Mouse (Mus musculus): ENCODE measurements around the gene Rgl1.

Gene Rgl1

GRCm38 (mm10) chr1:152511237-152511636 is 254.9 kb downstream of the Rgl1 start:
- DNase-seq (ENCODE audit: low spot score) = peak; percentile 45

DNA sequence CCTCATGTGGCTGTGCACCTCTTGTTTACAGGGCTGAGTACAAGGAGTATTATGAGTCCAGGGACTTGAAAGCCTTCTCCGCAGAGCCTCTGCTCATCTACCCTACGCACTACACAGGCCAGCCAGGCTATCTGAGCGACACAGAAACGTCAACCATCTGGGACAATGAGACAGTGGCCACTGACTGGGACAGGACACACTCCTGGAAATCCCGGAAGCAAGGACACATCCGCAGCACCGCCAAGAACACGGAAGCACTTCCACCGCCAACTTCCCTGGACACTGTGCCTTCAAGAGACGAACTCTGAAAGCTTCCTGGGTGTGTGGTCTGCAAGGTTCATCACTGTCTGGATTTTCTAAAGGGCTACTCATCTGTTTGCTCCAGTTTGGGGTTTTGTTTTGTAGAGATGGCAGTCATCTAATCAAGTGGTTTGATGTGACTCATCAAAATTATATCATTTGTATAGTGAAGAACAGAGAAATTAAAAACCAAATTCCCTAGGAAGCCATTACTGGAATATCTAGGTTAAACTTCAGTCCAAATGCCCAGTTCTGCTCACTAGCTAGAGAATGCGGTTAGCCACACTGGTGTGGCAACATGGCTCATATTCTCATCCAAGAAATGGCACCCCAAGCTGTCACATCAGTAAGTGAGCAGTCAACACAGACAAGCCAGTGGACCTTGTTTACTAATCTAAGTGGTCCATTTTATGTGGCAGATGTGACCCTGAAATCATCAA is 257.5 kb downstream of the Rgl1 start:
- no peak for DNase-seq (ENCODE audit: low spot score)

- DNase-seq (ENCODE audit: low spot score) = no peak
These were observed 259.4 kb downstream of the Rgl1 start for GRCm38 (mm10) chr1:152506726-152507125.

DNA sequence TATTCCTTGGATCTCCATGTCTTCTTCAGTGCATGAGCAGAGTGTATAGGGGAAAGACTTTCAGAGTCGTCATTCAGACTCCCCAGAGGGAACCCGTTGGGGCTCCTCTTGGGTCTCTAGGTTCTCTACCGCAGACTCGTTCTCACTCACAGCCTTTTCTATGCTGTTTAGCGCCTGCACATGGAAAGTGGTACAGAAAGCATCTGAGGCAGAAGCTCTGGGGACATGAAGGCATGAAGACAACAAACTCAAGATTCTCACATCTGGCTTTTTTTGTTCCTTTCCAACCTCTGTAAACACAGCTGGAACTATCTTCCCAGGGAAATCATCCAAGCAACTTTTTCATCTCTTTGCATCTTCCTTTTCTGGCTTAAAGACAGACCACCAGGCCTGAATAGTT is 260.0 kb downstream of the Rgl1 start:
- DNase-seq (ENCODE audit: low spot score) = no peak

DNA sequence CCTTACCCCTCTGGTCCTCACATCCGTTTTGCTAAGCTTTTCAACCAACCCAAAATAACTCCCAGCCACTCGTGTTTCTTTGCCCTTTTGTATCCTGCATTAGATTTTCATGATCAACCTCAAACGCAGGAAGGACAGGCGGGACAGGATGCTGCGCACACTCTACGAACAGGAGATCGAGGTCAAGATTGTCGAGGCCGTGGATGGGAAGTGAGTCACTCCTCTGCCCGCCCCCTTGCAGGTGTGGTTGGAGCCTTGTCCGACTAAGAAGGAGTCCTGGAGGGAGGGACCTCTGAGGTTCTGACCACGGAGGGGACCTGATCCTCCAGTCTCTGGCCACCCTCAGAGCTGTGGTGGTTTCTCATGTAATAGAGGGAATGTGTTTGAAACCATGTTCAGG is 266.3 kb downstream of the Rgl1 start:
- no peak for DNase-seq (ENCODE audit: low spot score)

GRCm38 (mm10) chr1:152497581-152497980 is 268.6 kb downstream of the Rgl1 start:
- no peak for DNase-seq (ENCODE audit: low spot score)

GRCm38 (mm10) chr1:152496831-152497230 is 269.3 kb downstream of the Rgl1 start:
- DNase-seq (ENCODE audit: low spot score) = no peak

GRCm38 (mm10) chr1:152492258-152492657 is 273.9 kb downstream of the Rgl1 start:
- DNase-seq (ENCODE audit: low spot score) = no peak

DNA sequence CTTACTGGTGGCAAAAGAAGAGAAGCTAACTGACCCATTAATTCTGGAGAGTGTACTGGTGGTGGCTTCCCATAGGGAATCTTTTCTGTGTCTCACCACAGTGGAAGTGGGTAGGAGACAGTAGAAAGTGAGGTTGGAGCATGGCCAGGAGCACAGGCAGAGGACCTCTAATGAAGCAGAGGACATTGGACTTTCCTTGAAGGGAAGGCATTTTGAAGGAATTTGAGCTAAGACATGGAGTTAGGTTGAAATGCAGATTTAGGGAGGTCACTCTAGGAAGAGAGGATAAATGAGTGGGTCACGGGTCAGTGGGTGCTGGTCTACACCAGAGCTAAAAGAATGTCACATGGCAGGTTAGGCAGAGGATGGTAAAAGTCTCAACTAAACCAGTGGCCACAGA is 275.3 kb downstream of the Rgl1 start:
- DNase-seq (ENCODE audit: low spot score) = no peak

DNA sequence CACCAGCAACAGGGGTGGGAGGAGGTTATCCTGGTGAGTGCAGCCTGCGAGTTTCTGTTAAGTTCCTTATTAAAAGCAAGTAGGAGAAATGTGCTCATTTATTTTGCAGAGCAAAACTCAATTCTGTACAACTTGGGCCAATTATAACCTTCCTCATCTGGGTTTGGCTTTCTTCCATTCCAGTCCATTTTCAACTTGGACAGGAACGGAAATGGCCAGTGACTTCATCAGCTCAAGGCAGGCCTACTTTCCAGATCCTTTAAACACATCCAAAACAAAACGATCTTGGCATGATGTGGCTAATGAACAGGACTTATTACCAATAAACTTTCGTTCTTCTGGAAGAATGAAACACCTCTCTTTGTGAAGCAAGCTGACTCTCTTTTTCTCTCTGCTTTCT is 290.0 kb downstream of the Rgl1 start:
- DNase-seq (ENCODE audit: low spot score) = no peak

DNA sequence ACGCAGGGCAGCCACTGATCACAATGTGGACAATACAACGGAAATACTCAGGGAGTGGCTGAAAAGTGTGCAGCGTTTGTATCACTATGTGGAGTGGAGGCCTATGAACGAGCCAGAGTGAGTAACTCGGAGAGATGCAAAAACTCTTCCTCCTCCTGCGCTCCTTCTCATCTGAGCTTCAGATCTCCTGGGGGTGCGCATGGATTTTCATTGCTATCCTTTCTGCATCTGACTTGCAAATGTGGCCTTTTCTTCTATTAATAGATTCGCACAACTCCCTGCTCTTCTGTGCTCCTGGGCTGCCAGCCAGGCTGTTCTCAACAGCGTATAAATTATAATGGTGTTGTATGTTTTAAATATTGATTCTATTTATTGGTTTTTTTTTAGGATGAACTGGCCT is 297.7 kb downstream of the Rgl1 start:
- no peak for DNase-seq (ENCODE audit: low spot score)

Measured in adipocyte (in vitro differentiated cells).